Mouse (Mus musculus) layer of hippocampus, adult 8-10 months (tissue): ENCODE measurements at regions not wholly inside any gene's neighbourhood (a gene's known extent, or its start where the extent isn't known, plus 50 kb on each side); places are given as distances from the start of the nearest gene placed in this dataset.

Experiments used
- DNase-seq, 2 experiments: peaks; one replicate each; pipeline ENCODE4 v3.0.0; 2022; ENCODE audit warnings: low spot score in 2 of 2

GRCm38 (mm10) chr13:45275391-45275790 lies 114.2 kb upstream of the Mylip start:
- no peak for DNase-seq

GRCm38 (mm10) chr13:45277842-45278416 lies 111.6 kb upstream of the Mylip start:
- DNase-seq, result no peak

GRCm38 (mm10) chr13:45281106-45281505 lies 108.4 kb upstream of the Mylip start:
- DNase-seq, result no peak

GRCm38 (mm10) chr13:45286651-45287050 lies 102.9 kb upstream of the Mylip start:
- DNase-seq, result no peak

GRCm38 (mm10) chr13:45287217-45287616 lies 102.3 kb upstream of the Mylip start:
- DNase-seq, result no peak

- no peak for DNase-seq
Measured at GRCm38 (mm10) chr13:45289976-45290375, 99.6 kb upstream of the Mylip start.

GRCm38 (mm10) chr13:45294691-45295090 lies 94.9 kb upstream of the Mylip start:
- DNase-seq, result no peak

- DNase-seq, result no peak
Measured at GRCm38 (mm10) chr13:45300610-45301009, 88.9 kb upstream of the Mylip start.

- DNase-seq, result no peak
Measured at GRCm38 (mm10) chr13:45301191-45301905, 88.2 kb upstream of the Mylip start.

- DNase-seq, result no peak
Measured at GRCm38 (mm10) chr13:45302796-45303195, 86.7 kb upstream of the Mylip start.

- no peak for DNase-seq
Measured at GRCm38 (mm10) chr13:45306177-45306576, 83.4 kb upstream of the Mylip start.

- no peak for DNase-seq
Measured at GRCm38 (mm10) chr13:45307226-45307625, 82.3 kb upstream of the Mylip start.

- DNase-seq, result no peak
Measured at GRCm38 (mm10) chr13:45319646-45320045, 69.9 kb upstream of the Mylip start.

- no peak for DNase-seq
Measured at GRCm38 (mm10) chr13:45325736-45326293, 63.7 kb upstream of the Mylip start.

- DNase-seq, result no peak
Measured at GRCm38 (mm10) chr13:45326751-45327150, 62.8 kb upstream of the Mylip start.

GRCm38 (mm10) chr13:45330561-45330960 lies 59.0 kb upstream of the Mylip start:
- DNase-seq, result no peak

- DNase-seq, result no peak
Measured at GRCm38 (mm10) chr13:45332031-45332430, 57.5 kb upstream of the Mylip start.

GRCm38 (mm10) chr13:45333634-45334033 lies 55.9 kb upstream of the Mylip start:
- no peak for DNase-seq
